Comparison of ENCODE assay signal across 9 mouse cellular contexts in the genomic region with DNA sequence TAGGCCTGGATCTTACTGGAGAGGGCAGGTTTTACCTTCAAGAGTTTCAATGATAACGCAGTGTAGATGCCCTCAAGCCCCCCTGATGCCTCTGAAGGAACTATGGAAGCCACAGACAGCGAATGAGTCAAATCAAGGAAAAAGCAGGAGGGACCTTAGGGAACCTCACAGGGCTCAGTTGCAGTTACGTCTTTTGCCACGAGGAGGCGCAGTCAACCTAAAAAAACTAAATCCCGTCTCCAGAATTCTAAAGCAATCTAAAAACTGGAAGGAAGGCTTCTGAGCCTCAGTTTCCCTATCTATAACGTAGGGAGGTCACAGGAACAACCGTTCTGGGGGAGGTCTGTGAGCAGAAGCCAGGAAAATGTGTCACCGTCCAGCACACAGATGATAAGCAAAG. TPM values are rescaled to one million over a fixed set of nuclear protein-coding genes. Genes with fewer than 3 reads are reported as not detected.
DNase-seq lines count a peak whose midpoint lies in the region; ATAC-seq and TF ChIP-seq lines count a peak whose summit lies in the region.
"Had no signal": no experiment of that assay in that cellular context is flagged by ENCODE, and none has a peak within 500 bp of the region (broad histone marks: within the 10 kb centered on the region; RNA-seq: fewer than 3 reads in every experiment).

No protein-coding gene starts in this region.

- no peak overlapping the region for H3K9ac ChIP-seq in hindbrain, embryonic 14.5 days
- no peak overlapping the region for H3K9ac ChIP-seq in hindbrain, embryonic 13.5 days
- H3K9ac ChIP-seq: liver, embryonic 15.5 days had no signal

- peak; percentile 86 for TF ChIP-seq CTCF in cortical plate, adult 2 months (IDR thresholded peaks at IDR 0.05; ENCODE audit: extremely low read depth, insufficient read depth, low read length)

- 11% methylated on average over 9 of the region's 9 CpGs for WGBS in hindbrain, embryonic 14.5 days
- 15% methylated on average over 9 of the region's 9 CpGs for WGBS in hindbrain, embryonic 13.5 days

- no peak overlapping the region for H3K4me2 ChIP-seq in hindbrain, embryonic 14.5 days (replicated peaks)
- H3K4me2 ChIP-seq in hindbrain, embryonic 13.5 days, result no peak overlapping the region
- H3K4me2 ChIP-seq: liver, embryonic 15.5 days had no signal

- no peak overlapping the region for H3K27ac ChIP-seq in hindbrain, embryonic 14.5 days
- H3K27ac ChIP-seq in hindbrain, embryonic 13.5 days, result no peak overlapping the region
- no peak overlapping the region for H3K27ac ChIP-seq in cortical plate, adult 2 months (ENCODE audit: insufficient read depth, low read length)
- H3K27ac ChIP-seq: liver, embryonic 15.5 days had no signal

- H3K4me1 ChIP-seq in hindbrain, embryonic 14.5 days (replicated peaks; ENCODE audit: control insufficient read depth, insufficient read depth, low read length), result no peaks in the 10 kb centered on the region
- 0 out of 2 replicates have a peak, but pooled peaks cover 2% of the 10 kb centered on the region for H3K4me1 ChIP-seq in hindbrain, embryonic 13.5 days (replicated peaks)
- peaks cover 3% of the 10 kb centered on the region; the same call in 1 of the 2 replicates for H3K4me1 ChIP-seq in cortical plate, adult 2 months (ENCODE audit: control insufficient read depth, insufficient read depth, low read length)
- H3K4me1 ChIP-seq: liver, embryonic 15.5 days had no signal

- H3K27me3 ChIP-seq in hindbrain, embryonic 14.5 days (ENCODE audit: control insufficient read depth, insufficient read depth, low read length), result peaks cover 1% of the 10 kb centered on the region
- H3K27me3 ChIP-seq in hindbrain, embryonic 13.5 days, result peaks cover 28% of the 10 kb centered on the region

- TF ChIP-seq POLR2A in cortical plate, adult 2 months (IDR thresholded peaks at IDR 0.05; ENCODE audit: extremely low read depth, insufficient read depth, low read length), result no peak

- no peak for ATAC-seq in hindbrain, embryonic 14.5 days (ENCODE audit: low FRiP score)
- no peak for ATAC-seq in hindbrain, embryonic 13.5 days (ENCODE audit: low FRiP score)

- peaks cover 24% of the 10 kb centered on the region for H3K36me3 ChIP-seq in hindbrain, embryonic 14.5 days (replicated peaks; ENCODE audit: control insufficient read depth, insufficient read depth)
- peaks cover 32% of the 10 kb centered on the region for H3K36me3 ChIP-seq in hindbrain, embryonic 13.5 days
- H3K36me3 ChIP-seq: liver, embryonic 15.5 days had no signal

- DNase-seq in hindbrain, embryonic 14.5 days (ENCODE audit: low spot score), result peak; percentile 83
- DNase-seq in A20 (ENCODE audit: low read depth, low spot score), result peak; percentile 47
- DNase-seq in Muller cell, postnatal 12 days (ENCODE audit: inconsistent ontology term), result peak; percentile 36
- peak; percentile 81 for DNase-seq in kidney, postnatal 10 days
- DNase-seq in lung, postnatal 14 days, result peak; percentile 74
- peak; percentile 57 for DNase-seq in thymus, postnatal 14 days

- H3K9me3 ChIP-seq in hindbrain, embryonic 14.5 days (ENCODE audit: control insufficient read depth, low read length), result no peaks in the 10 kb centered on the region
- H3K9me3 ChIP-seq in hindbrain, embryonic 13.5 days, result no peaks in the 10 kb centered on the region
- H3K9me3 ChIP-seq: liver, embryonic 15.5 days had no signal

- no peak overlapping the region for H3K4me3 ChIP-seq in hindbrain, embryonic 14.5 days (replicated peaks; ENCODE audit: low read length)
- H3K4me3 ChIP-seq in hindbrain, embryonic 13.5 days, result no peak overlapping the region
- no peak overlapping the region for H3K4me3 ChIP-seq in cortical plate, adult 2 months (ENCODE audit: insufficient read depth, low read length)
- H3K4me3 ChIP-seq: liver, embryonic 15.5 days had no signal

RNA-seq across cellular contexts. Expression of a gene that starts 13.3 kb away (rescaled TPM):
- polyA plus RNA-seq in hindbrain, embryonic 14.5 days (2014; fragmentation: Nextera tagmentation; extraction: Ambion mirVana), result 4.1 and 4.2 TPM in 2 replicates
- 3.5 and 3.6 TPM in 2 replicates for polyA plus RNA-seq in hindbrain, embryonic 13.5 days (2015; fragmentation: Nextera tagmentation; extraction: Ambion mirVana)
- polyA plus RNA-seq in cortical plate, adult 2 months (2012; rRNA removed), result 0.89 and 1.4 TPM in 2 replicates

RNA-seq across cellular contexts. Expression of a gene that starts 27.8 kb away (rescaled TPM):
- 4.6 and 4.7 TPM in 2 replicates for polyA plus RNA-seq in hindbrain, embryonic 14.5 days (2014; fragmentation: Nextera tagmentation; extraction: Ambion mirVana)
- polyA plus RNA-seq in hindbrain, embryonic 13.5 days (2015; fragmentation: Nextera tagmentation; extraction: Ambion mirVana), result 3.4 and 4.5 TPM in 2 replicates
- 0.29 and 0.40 TPM in 2 replicates for polyA plus RNA-seq in cortical plate, adult 2 months (2012; rRNA removed)

RNA-seq across cellular contexts. Expression of a gene that starts 28.2 kb away (rescaled TPM):
- 201 and 213 TPM in 2 replicates for polyA plus RNA-seq in hindbrain, embryonic 14.5 days (2014; fragmentation: Nextera tagmentation; extraction: Ambion mirVana)
- 187 and 198 TPM in 2 replicates for polyA plus RNA-seq in hindbrain, embryonic 13.5 days (2015; fragmentation: Nextera tagmentation; extraction: Ambion mirVana)
- polyA plus RNA-seq in cortical plate, adult 2 months (2012; rRNA removed), result 182 and 184 TPM in 2 replicates

RNA-seq across cellular contexts. Expression of a gene that starts 28.4 kb away (rescaled TPM):
- polyA plus RNA-seq in hindbrain, embryonic 14.5 days (2014; fragmentation: Nextera tagmentation; extraction: Ambion mirVana), result 11.0 and 12.3 TPM in 2 replicates
- 12.3 and 12.8 TPM in 2 replicates for polyA plus RNA-seq in hindbrain, embryonic 13.5 days (2015; fragmentation: Nextera tagmentation; extraction: Ambion mirVana)
- 34.2 and 35.7 TPM in 2 replicates for polyA plus RNA-seq in cortical plate, adult 2 months (2012; rRNA removed)

RNA-seq across cellular contexts. Expression of a gene that starts 41.9 kb away (rescaled TPM):
- polyA plus RNA-seq in hindbrain, embryonic 14.5 days (2014; fragmentation: Nextera tagmentation; extraction: Ambion mirVana), result 52.9 and 59.7 TPM in 2 replicates
- polyA plus RNA-seq in hindbrain, embryonic 13.5 days (2015; fragmentation: Nextera tagmentation; extraction: Ambion mirVana), result 62.9 and 69.2 TPM in 2 replicates
- 32.0 and 35.4 TPM in 2 replicates for polyA plus RNA-seq in cortical plate, adult 2 months (2012; rRNA removed)
